Mouse (Mus musculus) induced T-regulatory cell, adult 2 months (primary cell): Measurements from ENCODE around the gene Hoxa6.

Experiments used
- DNase-seq: peaks from one replicate; pipeline ENCODE4 v3.0.0-alpha.2; 2012; ENCODE audit warnings: low read depth

Hoxa6 gene

DNA sequence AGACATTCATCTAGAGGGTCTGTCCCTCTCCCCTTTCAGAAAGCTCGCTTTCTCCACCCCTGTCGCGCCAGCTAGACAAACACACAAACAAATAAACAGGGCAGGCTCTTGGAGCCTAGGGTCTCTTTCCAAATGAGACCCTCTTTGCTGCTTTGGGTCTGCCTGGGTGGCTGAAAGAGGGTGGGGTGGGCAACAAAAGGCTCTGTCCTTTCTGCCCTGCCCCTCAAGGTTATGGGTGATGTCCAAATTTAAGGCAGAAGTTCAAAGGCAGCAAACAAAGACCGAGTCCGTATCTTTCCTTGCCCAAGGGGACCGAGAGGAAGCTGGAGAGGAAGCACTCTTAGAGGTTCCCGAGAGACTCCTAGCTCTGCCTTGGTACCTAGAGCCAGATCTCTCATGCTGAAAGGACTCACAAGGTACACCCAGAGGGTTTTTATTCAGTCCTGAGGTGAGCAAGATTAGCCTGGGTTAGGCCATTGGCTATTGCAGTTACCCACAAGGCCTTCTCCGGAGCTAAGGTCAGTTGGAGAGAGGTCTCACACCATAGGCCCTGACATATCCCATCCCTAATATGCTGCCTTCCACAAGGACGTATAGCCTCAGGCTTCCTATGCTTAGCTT, 32.6 kb upstream of the Hoxa6 start:
- DNase-seq, result no peak

DNA sequence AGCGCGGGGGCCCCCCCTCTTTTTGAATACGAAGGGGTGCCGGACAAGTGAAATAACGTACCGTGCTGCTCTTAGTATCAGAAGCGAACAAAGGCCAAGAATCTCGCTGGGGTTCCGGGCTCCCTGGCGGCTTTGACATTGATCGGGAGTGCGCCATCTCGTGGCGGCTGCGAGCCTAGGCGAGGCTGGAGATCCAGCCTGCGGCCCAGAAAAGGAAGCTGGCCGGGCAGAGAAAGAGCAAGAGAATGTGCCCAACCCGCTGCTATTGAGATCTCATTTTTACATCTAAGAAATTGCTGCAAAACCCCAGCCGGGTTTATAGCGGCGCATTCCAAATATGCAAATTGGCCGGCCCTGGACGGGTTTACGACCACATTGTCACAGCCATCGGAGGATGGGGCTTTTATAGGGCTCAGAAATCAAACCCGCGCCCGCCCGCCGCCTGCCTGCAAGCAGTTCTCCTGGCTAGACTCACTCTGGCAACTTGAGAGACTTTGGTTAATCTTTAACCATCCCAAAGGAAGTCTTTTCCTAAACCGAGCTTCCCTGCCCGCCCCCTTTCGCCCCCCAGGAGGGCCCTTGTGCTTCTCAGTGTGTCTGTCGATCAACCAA, 32.0 kb upstream of the Hoxa6 start, which contains the start of gene Hoxa10:
Hoxa10 (minus strand) TSS at position 466 of the 612 bp plus-strand sequence.
- peak; percentile 85 for DNase-seq

DNA sequence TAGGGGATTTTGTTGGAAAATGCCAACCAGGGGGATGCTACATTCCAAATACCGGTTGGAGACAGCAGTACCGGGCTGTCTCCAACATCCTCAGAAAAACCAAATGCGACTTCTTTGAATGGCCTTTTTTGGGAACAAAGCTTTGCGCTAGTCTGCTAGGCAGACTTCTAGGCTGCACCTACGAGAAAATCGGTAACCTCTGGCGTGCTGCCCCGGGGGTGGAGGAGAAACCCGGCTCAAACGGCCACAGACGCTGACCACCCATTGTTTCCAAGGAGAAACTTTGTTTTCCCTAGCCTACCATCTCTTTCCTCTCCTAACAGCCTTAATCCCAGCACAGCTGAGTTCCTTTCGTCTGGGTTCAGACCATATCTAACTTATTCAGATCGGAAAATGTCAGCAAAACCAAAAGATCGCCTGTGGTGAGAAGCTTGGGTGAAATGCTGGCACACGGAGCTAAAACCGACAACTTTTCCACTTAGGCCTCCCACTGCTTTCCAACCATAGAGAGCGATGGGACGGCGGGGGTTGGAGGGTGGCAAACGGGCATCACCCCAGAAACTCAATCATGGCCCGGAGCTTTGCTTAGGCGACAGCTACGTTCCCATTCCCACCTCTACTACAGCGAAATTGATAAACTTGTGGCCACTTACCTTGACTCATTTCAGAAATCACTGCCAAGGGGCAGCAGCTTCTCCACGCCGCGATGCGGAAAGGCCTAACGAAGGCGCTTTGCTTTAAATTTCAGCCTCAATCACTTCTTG, 31.3 kb upstream of the Hoxa6 start:
- DNase-seq, result no peak

DNA sequence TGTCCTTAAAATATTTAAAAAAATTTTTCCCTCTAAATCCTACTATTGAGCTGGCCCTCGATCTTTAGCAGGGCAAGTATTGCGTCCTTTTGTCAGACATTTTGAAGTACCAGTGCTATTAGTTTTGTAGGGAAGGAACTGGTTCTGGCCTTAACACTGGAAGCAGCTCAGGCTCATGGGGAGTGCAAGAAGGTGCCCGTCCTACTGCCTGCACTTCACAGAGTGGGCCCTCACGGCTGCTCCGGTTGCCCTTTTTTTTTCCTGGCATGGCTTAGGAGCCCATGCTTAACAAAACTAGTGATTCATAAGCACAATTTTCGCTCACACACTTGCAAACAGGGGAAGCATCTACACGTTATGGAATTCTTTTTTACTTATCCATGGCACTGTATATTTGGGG, 30.5 kb upstream of the Hoxa6 start:
- no peak for DNase-seq

DNA sequence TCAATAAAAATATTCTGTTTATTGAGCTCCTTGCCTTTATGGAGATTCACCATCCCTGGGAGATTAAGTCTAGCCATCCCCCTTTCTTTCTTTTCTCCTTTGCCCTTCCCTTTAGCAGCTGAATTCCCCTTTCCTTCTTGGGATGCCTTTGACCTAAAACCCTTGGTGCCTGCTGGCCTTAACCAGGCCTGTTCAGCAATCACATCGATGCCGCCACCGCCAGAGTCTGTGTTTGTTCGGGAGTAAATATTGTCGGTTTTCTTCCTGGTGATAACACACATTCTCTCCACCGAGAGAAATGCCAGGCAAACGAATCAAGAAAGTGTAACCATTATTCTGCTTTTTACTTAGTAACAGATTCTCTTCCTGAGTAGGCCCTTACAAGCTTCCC, 29.6 kb upstream of the Hoxa6 start:
- DNase-seq, result no peak

DNA sequence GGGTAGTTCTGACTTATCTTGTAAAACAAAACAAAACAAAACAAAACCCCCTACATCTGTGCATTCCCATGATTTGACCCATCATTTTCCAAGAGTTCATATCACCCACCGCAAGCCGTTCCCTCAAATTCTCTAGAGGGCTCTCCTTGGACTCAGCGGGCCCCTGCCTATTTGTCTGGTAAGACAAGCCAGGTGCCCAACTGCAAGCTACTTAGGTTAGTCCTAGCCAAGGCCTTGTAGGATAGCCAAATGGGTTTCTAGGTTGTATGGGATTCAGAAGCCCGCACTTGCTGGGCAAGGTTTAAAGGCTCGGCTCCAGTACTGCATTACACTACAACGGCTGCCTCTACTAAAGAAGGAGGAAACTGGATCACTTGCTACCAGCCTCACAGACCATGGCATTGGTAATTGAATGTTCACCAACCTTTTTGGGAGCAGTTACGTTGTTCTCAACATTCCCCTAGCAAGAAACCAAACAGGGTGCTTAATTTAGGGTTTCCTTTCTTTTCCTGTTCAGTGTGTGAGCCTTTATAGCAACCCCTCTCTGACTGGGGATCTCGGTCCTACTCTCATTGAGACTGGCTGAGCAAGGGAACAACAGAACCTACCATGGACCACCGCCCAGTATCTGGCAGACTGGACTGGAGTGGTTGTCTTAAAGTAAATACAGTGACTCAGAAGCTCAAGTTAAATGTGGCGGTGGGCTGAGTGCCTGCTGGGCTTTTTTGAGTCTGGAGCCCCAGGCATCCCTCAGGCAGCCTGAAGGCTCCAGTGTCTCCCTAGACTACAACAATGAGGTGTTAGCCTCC, 29.0 kb upstream of the Hoxa6 start:
- DNase-seq, result no peak

DNA sequence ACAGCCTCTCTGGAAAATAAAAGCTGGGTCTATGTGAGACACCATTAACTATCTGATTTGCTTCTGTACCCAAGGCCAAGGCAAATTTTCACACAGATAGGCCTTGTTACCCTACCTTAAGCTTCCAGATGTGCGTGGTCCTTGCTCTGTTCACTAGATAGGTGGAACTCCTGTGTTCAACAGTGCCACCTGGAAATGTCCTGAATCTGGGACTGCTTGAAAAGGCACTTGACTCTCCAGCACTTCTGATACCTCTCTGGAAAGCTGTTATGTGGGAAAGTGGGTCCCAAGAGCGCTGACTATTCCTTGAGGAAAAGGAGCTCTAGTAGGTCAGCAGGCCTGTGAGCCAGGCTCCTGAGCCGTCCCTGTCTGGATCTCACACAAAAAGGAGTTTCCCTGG, 28.3 kb upstream of the Hoxa6 start:
- no peak for DNase-seq

DNA sequence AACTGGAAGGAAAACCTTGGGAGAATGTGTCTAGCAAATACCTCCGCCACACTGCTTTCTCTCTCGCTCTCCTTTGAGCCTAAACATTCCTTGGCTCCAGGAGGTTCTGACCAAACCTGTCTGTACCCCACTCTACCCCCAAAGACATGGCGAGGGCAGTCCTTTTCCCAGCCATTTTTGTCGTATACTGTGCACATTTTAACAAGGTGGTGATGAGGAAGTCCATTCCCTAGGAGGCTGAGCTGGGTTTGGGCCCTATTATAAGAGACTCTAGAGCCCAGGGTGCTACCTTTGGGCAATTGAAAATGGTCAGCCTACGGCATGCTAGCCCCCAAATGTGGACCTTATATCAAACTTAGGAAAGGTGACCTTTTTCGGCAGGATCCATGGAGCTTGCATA, 27.3 kb upstream of the Hoxa6 start:
- DNase-seq, result no peak

DNA sequence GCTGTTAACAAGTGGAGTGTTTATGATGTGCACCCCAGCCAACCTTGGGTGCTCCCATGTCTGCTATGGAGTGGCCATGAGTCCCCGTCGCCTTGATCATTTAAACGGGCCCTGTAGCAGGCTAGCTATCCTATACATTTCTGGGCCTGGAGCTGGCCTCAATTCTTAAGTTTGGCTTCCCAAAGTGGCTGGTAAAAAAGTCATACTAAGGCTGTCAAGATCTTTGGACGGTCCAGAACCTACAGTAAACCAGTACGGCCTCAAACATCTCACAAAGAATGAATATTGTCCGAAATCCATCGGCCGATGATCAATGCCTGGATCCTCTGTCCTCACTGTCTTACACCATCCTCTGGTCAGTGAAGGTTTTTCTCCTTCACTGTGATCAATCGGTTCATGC, 26.7 kb upstream of the Hoxa6 start:
- DNase-seq, result no peak

DNA sequence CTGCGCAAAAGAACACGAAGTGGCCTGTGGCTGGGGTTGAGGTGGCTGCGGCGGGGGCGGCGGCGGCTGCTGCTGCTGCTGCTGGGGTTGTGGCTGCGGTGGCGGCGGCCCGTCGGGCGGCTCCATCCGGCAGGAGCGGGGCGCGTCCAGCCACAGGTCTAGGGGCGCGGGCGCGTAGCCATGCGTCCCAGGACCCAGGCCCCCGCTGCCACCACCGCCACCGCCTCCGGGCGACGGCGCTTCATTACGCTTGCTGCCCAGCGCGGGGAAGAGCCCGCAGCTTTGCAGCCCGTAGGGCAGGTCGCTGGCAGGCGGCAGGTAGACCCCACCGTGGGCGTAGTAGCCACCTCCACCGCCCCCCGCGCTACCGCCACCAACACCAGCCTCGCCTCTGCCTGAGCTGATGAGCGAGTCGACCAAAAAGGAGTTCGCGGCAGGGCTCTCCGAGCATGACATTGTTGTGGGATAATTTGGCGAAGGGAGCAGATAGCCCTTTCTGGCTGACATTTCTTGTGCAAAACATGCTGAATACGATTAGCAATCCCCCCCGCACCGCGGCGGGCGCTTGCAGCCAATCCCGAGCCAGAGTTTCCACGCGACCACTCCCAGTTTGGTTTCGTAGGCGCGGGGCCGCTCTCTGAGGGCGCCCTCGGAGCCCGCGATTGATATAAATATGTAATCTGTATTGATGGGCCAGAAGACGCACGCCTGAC, 26.1 kb upstream of the Hoxa6 start:
- DNase-seq, result no peak

DNA sequence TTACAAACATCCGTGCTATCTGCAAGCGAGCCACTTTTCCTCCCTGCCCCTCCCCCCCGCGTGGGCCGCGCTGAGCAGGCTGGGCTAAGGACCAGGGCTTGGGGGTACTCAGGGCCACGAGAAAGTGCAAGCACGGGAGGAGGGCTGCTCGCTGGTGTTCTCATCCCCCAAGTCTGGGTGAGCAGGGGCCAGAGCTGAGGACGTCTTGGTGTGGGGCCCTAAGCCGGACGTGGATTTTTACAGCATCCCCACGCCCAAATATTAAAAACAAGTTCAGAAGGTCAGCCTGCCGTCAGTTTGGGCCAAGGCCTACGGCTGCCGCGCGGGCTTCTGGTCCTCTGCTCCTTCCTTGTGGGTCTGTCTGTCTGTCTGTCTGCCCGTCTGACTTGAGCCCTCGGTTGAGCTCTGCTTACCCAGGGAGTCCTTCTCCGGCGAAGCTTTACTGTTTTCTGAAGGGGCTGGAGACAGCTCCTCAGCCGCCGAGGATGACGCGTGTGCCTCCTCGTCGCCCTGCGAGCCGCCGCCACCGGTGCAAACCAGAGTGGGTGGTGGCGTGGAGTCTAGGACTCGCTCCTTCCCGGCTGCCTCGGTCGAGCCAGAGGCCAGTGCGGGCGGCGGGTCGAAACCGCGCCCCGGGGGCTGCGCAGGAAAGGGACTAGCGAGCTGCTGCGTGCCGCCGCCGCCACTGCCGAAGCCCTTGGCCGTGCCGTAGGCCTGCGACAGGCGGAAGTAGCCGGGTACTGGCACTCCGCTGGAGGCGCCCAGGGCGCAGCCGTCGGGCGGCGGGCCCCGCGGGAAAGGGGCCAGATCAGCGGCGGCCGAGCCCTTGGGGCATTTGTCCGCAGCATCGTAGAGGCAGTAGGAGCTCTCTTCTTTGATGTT, 25.3 kb upstream of the Hoxa6 start:
- DNase-seq, result no peak

DNA sequence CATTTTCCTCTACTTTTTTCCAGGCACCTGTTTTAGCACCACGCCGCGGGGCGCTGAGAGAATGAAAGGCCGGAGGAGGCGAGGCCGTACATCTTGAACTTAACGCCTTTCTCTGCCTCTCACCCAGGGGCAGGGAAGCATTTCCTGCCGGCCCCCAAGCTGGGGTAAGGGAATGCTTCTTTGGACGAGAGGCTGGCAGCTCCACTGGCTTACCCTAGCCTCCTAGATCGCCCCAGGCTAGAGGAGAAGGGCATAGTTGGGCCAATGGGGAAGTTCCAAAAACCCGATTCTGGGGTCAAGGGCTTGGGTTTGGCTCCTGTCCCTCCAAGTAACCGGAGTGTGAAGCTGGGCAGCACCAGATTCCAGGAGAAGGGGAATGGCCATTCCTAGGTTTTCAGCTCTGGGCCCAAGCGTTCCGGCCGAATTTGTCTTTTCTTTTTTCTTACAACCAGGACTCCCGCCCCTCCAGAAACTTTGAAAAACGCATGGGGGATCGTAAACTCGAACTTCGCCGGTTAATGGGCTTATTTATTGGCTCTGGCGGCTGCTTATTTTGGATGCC, 24.5 kb upstream of the Hoxa6 start:
- no peak for DNase-seq

DNA sequence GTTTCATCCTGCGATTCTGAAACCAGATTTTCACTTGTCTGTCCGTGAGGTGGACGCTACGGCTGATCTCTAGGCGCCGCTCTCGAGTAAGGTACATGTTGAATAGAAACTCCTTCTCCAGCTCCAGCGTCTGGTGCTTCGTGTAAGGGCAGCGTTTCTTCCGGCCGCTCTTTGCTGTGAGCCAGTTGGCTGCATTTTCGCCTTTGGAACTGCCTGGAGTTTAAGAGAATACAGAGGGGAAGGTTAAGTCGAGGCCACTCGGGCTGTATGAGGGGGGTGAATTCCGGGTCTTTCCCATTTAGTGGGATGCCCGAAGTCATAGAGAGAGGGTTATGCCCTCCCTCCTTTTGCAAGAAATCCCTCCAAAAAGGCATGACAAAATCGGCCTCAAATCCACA, 24.0 kb upstream of the Hoxa6 start:
- no peak for DNase-seq

DNA sequence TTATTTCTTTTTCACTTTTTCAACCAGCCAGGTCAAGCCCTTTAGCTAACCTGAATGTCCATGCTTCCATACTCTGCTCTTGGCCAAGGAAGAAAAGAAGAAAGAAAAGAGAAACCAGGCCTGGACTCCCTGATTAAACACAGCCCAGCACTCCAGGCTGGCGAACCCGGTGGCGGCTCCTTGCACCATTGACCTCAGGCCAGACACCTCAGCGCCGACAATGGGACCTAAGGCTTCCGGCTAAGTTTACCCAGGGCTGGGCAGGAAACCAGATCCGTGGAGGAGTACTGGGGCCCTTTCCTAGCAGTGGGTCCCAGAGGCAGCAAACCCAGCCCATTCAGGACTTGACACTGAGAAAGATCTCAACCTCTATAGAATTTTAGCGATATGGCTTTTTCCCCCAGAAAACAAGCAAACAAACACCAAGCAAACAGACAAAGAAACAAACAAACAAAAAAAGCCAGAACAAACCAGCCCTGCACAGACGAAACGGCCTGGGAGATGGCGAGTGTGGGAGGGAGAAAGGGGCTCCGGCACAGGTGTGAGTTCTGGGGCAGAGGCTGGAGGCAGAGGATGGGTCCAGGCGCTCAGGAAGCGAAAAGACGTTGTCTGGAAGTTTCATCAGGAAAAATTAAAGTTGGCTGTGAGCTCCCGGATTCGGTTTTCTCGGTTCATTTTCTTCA, 23.5 kb upstream of the Hoxa6 start:
- DNase-seq, result no peak

DNA sequence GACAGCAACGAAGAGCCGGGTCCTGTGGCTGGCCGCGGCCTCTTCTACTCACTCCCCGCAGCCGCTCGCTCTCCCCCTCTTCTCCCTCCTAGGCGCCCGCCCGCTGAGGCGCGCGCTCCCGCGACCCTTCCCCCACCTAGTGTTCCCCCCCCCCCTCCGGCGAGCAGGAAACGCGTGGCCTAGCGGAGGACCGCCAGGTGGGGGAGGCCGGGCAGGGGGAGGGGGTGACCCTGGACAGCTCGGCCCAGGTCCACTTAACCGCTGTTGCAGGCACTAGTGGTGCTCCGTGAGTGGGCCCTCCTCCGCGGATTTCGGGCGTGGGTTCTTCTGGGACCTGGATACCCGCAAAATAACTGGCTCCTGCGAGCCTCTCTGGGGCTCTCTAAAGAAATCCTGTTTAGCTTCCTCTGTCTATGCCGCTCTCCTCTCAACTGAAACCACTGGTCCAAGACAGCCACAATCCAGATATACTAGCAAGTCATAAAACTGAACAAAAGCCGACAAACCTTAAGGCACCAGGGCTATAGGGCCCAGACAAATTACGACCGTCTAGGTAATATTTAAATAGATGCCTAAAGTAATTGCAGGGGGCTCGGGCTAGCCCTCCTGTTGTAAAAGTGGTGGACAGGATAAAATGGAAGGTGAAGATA, 22.1 kb upstream of the Hoxa6 start, which contains the start of gene Hoxa9:
Hoxa9 (minus strand) TSS at position 574 of the 650 bp plus-strand sequence.
- DNase-seq, result no peak

DNA sequence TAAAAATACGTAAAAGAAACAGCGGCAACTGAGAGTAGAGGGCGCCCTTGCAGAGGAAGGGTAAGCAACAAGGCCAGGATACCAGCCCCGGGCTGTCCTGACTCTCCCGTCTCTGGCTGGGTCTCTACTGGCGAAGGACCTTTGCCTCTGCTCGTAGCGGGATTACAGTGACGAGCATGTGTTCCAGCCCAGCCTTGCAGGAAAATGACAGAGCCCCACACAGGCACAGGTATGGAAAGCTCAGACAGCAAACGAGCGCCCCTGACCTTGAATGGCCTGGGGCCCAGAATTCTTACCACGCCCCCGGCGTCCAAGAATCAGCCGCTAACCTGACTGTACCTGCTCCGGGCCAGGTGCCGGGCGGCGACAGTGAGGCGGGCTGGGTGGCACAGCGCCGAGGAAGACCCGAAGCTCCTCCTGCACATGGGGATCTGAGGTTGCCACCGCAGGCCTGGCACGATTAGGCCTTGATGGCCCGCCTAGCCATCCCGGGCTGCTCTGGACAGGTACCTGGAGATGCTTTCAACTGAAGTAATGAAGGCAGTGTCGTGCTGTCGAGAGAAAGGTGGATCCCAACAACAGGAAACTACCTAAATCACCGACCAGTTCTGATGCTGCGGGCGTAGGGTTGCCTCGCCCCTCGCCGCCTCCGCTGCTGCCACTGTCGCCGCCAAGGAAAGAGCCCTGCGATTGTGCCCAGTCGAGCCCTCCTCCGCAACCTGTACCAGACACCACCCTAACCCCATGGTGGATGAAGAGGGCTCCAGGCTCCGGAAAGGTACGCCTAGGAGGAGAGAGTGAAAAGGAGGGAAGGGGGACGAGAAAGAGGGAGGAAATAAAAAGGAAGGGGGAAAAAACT, 21.3 kb upstream of the Hoxa6 start:
- DNase-seq, result no peak

DNA sequence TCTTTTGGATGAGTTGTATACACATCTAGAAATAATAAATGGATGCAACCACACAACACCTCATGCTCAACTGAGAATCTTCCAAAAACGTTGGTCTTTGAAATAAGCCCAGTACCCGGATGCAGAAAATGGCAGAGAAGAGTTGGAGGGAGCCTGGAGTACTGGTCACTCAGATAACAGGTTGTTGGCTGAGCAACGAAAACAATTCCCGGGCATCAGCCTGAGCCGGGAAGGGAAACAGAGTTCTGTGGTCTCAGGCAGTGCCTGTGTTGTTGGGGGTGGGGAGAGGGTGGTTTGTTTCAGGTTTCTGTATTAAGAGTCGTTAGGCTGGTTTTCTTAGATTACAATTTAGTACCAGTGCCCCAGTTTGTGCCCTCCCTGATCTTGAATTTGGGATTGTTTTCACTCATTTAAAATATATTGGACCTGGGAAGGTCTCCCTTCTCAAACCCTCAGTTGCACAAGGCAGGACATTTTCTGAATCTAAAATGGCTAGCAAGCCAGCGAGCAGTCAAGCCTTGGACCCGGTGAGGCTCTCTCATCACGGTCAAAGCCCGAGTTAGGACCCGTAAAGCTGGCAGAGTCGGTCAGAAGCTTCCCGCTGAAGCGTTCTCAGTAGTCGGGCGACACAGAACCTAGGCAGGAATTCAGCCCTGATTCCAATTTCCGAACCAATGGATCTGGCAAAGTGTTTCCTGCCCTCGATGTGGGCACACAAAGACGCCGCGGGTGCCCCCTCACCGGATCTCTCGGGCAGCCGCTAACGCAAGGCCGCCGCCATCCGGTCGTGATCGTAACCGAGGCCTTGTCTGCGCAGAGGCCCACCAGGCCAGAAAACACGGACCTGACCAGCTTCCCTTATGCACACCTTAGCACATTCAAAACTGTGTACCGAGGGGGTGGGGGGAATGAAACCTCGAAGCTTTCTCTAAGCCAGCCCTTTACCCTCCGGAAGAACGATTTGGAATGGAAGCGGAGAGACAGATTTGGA, 20.2 kb upstream of the Hoxa6 start:
- no peak for DNase-seq
